Mouse (Mus musculus) CH12.LX (cell line): ENCODE measurements around the gene Gm37240. TPM values are rescaled to one million over a fixed set of nuclear protein-coding genes. Genes with fewer than 3 reads are reported as not detected.
A peak's percentile ranks its signal among the peaks of the same experiment; 100 is the strongest.

Experiments used
- DNase-seq: peaks from one replicate; pipeline ENCODE4 v3.0.0-alpha.2; 2013; ENCODE audit errors: extremely low read depth
- H3K27ac ChIP-seq: 2 replicates; pipeline ENCODE4 v1.5.1; 2012; ENCODE audit warnings: low read depth, mild to moderate bottlenecking, control low read depth, moderate library complexity; ENCODE audit not compliant: insufficient read depth
- H3K27me3 ChIP-seq: replicated peaks from 2 replicates; pipeline ENCODE3; 2012; ENCODE audit warnings: inconsistent platforms
- H3K36me3 ChIP-seq, 2 experiments: replicated peaks in 1 of 2; 2 replicates each; pipeline versions ENCODE3 to v1.6.1; 2012; ENCODE audit warnings: inconsistent platforms in 1 of 2, low read length in 1 of 2, mild to moderate bottlenecking in 1 of 2, mixed read lengths in 1 of 2, moderate library complexity in 1 of 2; ENCODE audit not compliant: control insufficient read depth in 1 of 2, insufficient read depth in 1 of 2
- H3K4me1 ChIP-seq, 2 experiments: 2 replicates each; pipeline ENCODE4 v1.6.1; 2012; ENCODE audit warnings: inconsistent platforms in 1 of 2, moderate library complexity in 1 of 2; ENCODE audit not compliant: insufficient read depth in 2 of 2, control insufficient read depth in 1 of 2
- H3K4me2 ChIP-seq: 2 replicates; pipeline ENCODE4 v1.6.1; 2012; ENCODE audit warnings: low read depth, mild to moderate bottlenecking, control low read depth; ENCODE audit not compliant: poor library complexity, insufficient read depth, severe bottlenecking
- H3K4me3 ChIP-seq, 3 experiments: fragments of 150-350 bp in 1 of 3; sonication (generic) in 1 of 3; replicated peaks in 1 of 3; 2 replicates each; pipeline versions ENCODE3 to v1.5.1; 2011 to 2012; ENCODE audit warnings: low read depth in 2 of 3, low read length in 2 of 3, mild to moderate bottlenecking in 2 of 3, moderate library complexity in 2 of 3, control low read depth in 1 of 3, improper control_type of control experiment in 1 of 3, inconsistent platforms in 1 of 3, mixed read lengths in 1 of 3; ENCODE audit not compliant: poor library complexity in 1 of 3
- H3K79me2 ChIP-seq: replicated peaks from 2 replicates; pipeline ENCODE4 v1.6.1; 2012; ENCODE audit warnings: mild to moderate bottlenecking, moderate library complexity; ENCODE audit not compliant: control insufficient read depth, poor library complexity, insufficient read depth, severe bottlenecking; ENCODE audit errors: extremely low read depth
- H3K9ac ChIP-seq: 2 replicates; pipeline ENCODE4 v1.6.1; 2012; ENCODE audit warnings: low read depth, mild to moderate bottlenecking, control low read depth, moderate library complexity; ENCODE audit not compliant: insufficient read depth
- H3K9me3 ChIP-seq: replicated peaks from 2 replicates; pipeline ENCODE3; 2012; ENCODE audit warnings: low read length, inconsistent platforms, mixed read lengths
- CHD1 ChIP-seq: IDR thresholded peaks from 2 replicates; pipeline ENCODE4 v1.6.1; 2012; ENCODE audit warnings: low read depth, low read length, improper control_type of control experiment, inconsistent platforms
- CHD2 ChIP-seq: IDR thresholded peaks from 2 replicates; pipeline ENCODE4 v1.6.1; 2011; ENCODE audit warnings: low read length, improper control_type of control experiment
- E2F4 ChIP-seq: IDR thresholded peaks from 2 replicates; pipeline ENCODE4 v1.6.1; 2011; ENCODE audit warnings: low read depth, low read length, improper control_type of control experiment; ENCODE audit not compliant: insufficient replicate concordance
- ETS1 ChIP-seq: conservative IDR thresholded peaks from 2 replicates; pipeline ENCODE4 v1.6.1; 2012; ENCODE audit warnings: low read depth, mild to moderate bottlenecking, inconsistent platforms, low read length, improper control_type of control experiment, moderate library complexity
- GABPA ChIP-seq: IDR thresholded peaks from 2 replicates; pipeline ENCODE4 v1.6.1; 2012; ENCODE audit warnings: low read depth, low read length, improper control_type of control experiment, inconsistent platforms; ENCODE audit not compliant: insufficient replicate concordance
- HCFC1 ChIP-seq: IDR thresholded peaks from 2 replicates; pipeline ENCODE4 v1.6.1; 2012; ENCODE audit warnings: low read depth, mild to moderate bottlenecking, inconsistent platforms, low read length, improper control_type of control experiment
- IRF4 ChIP-seq: IDR thresholded peaks from 2 replicates; pipeline ENCODE4 v1.6.1; 2014; ENCODE audit warnings: low read depth, mild to moderate bottlenecking, inconsistent platforms, low read length, improper control_type of control experiment
- JUN ChIP-seq: IDR thresholded peaks from 2 replicates; pipeline ENCODE4 v1.6.1; 2011; ENCODE audit warnings: low read depth, mild to moderate bottlenecking, low read length, improper control_type of control experiment, moderate library complexity; ENCODE audit not compliant: insufficient read depth
- JUND ChIP-seq: conservative IDR thresholded peaks from 2 replicates; pipeline ENCODE4 v1.6.1; 2011; ENCODE audit warnings: low read depth, low read length, improper control_type of control experiment
- MAX ChIP-seq: IDR thresholded peaks from 2 replicates; pipeline ENCODE4 v1.6.1; 2011; ENCODE audit warnings: low read length, improper control_type of control experiment
- MAZ ChIP-seq: IDR thresholded peaks from 2 replicates; pipeline ENCODE4 v1.6.1; 2012; ENCODE audit warnings: low read depth, mild to moderate bottlenecking, inconsistent platforms, low read length, improper control_type of control experiment, moderate library complexity
- MXI1 ChIP-seq: IDR thresholded peaks from 2 replicates; pipeline ENCODE4 v1.6.1; 2011; ENCODE audit warnings: mild to moderate bottlenecking, low read depth, low read length, improper control_type of control experiment
- NRF1 ChIP-seq: IDR thresholded peaks from 2 replicates; pipeline ENCODE4 v1.6.1; 2014; ENCODE audit warnings: low read depth, mild to moderate bottlenecking, inconsistent platforms, low read length, improper control_type of control experiment, moderate library complexity
- RAD21 ChIP-seq: IDR thresholded peaks from 2 replicates; pipeline ENCODE4 v1.6.1; 2011; ENCODE audit warnings: low read depth, mild to moderate bottlenecking, low read length, improper control_type of control experiment, moderate library complexity
- SIN3A ChIP-seq: IDR thresholded peaks from 2 replicates; pipeline ENCODE4 v1.6.1; 2012; ENCODE audit warnings: low read length, improper control_type of control experiment, inconsistent platforms
- SMC3 ChIP-seq: IDR thresholded peaks from 2 replicates; pipeline ENCODE4 v1.6.1; 2011; ENCODE audit warnings: low read depth, low read length, improper control_type of control experiment
- TBP ChIP-seq: conservative IDR thresholded peaks from 2 replicates; pipeline ENCODE4 v1.6.1; 2011; ENCODE audit warnings: low read depth, low read length, improper control_type of control experiment
- USF1 ChIP-seq: IDR thresholded peaks from 2 replicates; pipeline ENCODE4 v1.6.1; 2014; ENCODE audit warnings: low read depth, mild to moderate bottlenecking, inconsistent platforms, low read length, improper control_type of control experiment
- USF2 ChIP-seq: conservative IDR thresholded peaks from 2 replicates; pipeline ENCODE4 v1.6.1; 2011; ENCODE audit warnings: low read depth, low read length, improper control_type of control experiment
- dilution Hi-C: fragments of 300-500 bp; cut with MboI; formaldehyde crosslinking; loops from 2 replicates; pipeline ENCODE4 v1.14.3; 2020; ENCODE audit warnings: low sequenced_read_pairs; ENCODE audit not compliant: extremely low pct_unique_long_range_greater_than_20kb, extremely low pct_ligation_motif_present
- in situ Hi-C: fragments of 300-500 bp; cut with MboI; formaldehyde crosslinking; loops from 3 replicates; pipeline ENCODE4 v1.14.3; 2019; ENCODE audit warnings: low sequenced_read_pairs, low pct_ligation_motif_present, low pct_unique_long_range_greater_than_20kb, mixed read lengths
- polyA plus RNA-seq: library from polyadenylated mRNA; unstranded; fragments of >175 nt; gene quantifications from 2 replicates; pipeline ENCODE4 v1.2.1, GENCODE M21; 2012; ENCODE audit warnings: low read depth; ENCODE audit not compliant: insufficient read length
- total RNA-seq, 2 experiments: library from RNA; depleted of rRNA; stranded (reverse); fragments of 300-350 nt in 1 of 2; fragments of >200 nt in 1 of 2; gene quantifications; 2 replicates each; pipeline ENCODE4 v1.2.3; 2012 to 2014

The Gm37240 gene
- total and polyA plus RNA-seq, 3 experiments: 0.08 to 0.19 (median 0.14) TPM

GRCm38 (mm10) chr3:85205911-85206310, 681.4 kb downstream of the Gm37240 start (continued):
- no peak for TF ChIP-seq SMC3
- no peak for TF ChIP-seq CHD2

- TF ChIP-seq JUND: no peak
- TF ChIP-seq ETS1: no peak
- TF ChIP-seq IRF4: no peak
- no peak for TF ChIP-seq RAD21
- TF ChIP-seq HCFC1: no peak
- TF ChIP-seq GABPA: no peak
- Histone ChIP-seq H3K36me3 (peaks cover 0 to 10% of the 10 kb centered on the region in 2 experiments), H3K27ac (no peak overlapping the region), H3K9me3 (no peaks in the 10 kb centered on the region), H3K27me3 (no peaks in the 10 kb centered on the region), H3K9ac (no peak overlapping the region), H3K4me3 (no peak overlapping the region), H3K79me2 (no peaks in the 10 kb centered on the region), H3K4me2 (no peak overlapping the region), H3K4me1 (peaks cover 15 to 34% of the 10 kb centered on the region in 2 experiments)
- in situ Hi-C loops (no loop called here), dilution Hi-C loops (no loop called here)
- no peak for DNase-seq
These were observed 683.7 kb downstream of the Gm37240 start for GRCm38 (mm10) chr3:85203659-85204058.

- dilution Hi-C loops: no loop called here
These were observed 684.6 kb downstream of the Gm37240 start for GRCm38 (mm10) chr3:85202726-85203125.

DNA sequence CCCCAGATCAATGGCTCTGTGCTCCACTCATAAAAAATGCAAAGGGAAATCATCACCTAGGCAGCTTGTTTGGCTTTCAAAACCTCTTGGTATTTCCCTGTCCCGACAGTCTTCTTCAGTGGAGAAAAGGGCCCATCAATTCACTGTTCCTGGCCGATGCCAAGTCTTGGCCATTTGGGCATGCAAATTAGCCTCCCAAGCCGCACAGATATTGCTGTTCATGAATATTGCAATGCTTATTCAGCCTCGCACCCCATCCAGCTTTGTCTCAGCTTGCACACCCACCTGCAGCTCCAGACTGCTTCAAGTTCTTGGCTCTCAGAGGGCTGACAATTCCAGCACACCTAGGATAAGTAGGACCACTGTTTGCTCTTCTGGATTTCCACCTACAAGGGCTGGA, 685.5 kb downstream of the Gm37240 start:
- no peak for DNase-seq
- TF ChIP-seq RAD21: no peak
- no peak for TF ChIP-seq MAX
- TF ChIP-seq SIN3A: no peak
- TF ChIP-seq HCFC1: no peak
- no peak for TF ChIP-seq CHD1
- no peak for TF ChIP-seq MXI1
- no peak for TF ChIP-seq JUN
- no peak for TF ChIP-seq USF2
- TF ChIP-seq USF1: no peak
- no peak for TF ChIP-seq CHD2
- no peak for TF ChIP-seq GABPA
- Histone ChIP-seq H3K4me3 (no peak overlapping the region), H3K9me3 (no peaks in the 10 kb centered on the region), H3K4me1 (peaks cover 15 to 41% of the 10 kb centered on the region in 2 experiments), H3K36me3 (peaks cover 0 to 24% of the 10 kb centered on the region in 2 experiments), H3K27me3 (no peaks in the 10 kb centered on the region), H3K27ac (peak overlapping the region; percentile 44; the same call in 1 of the 2 replicates), H3K79me2 (no peaks in the 10 kb centered on the region), H3K4me2 (no peak overlapping the region), H3K9ac (no peak overlapping the region)
- dilution Hi-C loops (no loop called here), in situ Hi-C loops (no loop called here)

More at GRCm38 (mm10) chr3:85202726-85203125, 684.6 kb downstream of the Gm37240 start:
- Histone ChIP-seq H3K4me3 (no peak overlapping the region), H3K27ac (no peak overlapping the region), H3K9me3 (no peaks in the 10 kb centered on the region), H3K4me1 (peaks cover 15 to 34% of the 10 kb centered on the region in 2 experiments), H3K79me2 (no peaks in the 10 kb centered on the region), H3K4me2 (no peak overlapping the region), H3K36me3 (peaks cover 0 to 17% of the 10 kb centered on the region in 2 experiments)
- DNase-seq: peak; percentile 33
- in situ Hi-C loops: no loop called here
- TF ChIP-seq USF2 (no peak), MAZ (no peak), TBP (no peak), JUND (no peak), IRF4 (no peak), MAX (no peak), E2F4 (no peak), NRF1 (no peak)
- TF ChIP-seq, all 38 proteins: peak for 0
- Histone ChIP-seq H3K27me3 (no peaks in the 10 kb centered on the region), H3K9ac (no peak overlapping the region)
